Mouse (Mus musculus) adrenal gland, postnatal 25 days (tissue): ENCODE data around the gene Rasl11b. TPM values are rescaled to one million over a fixed set of nuclear protein-coding genes. Genes with fewer than 3 reads are reported as not detected.
A peak's percentile ranks its signal among the peaks of the same experiment; 100 is the strongest.

Source experiments
- DNase-seq: peaks from one replicate; pipeline ENCODE4 v3.0.0; 2021; ENCODE audit warnings: mixed read lengths
- long read RNA-seq: library from polyadenylated mRNA; stranded (forward); transcript quantifications from one replicate; pipeline ENCODE4 v2.0.0, GENCODE M21; 2021
- total RNA-seq: library from RNA; stranded (reverse); gene quantifications from 2 replicates; pipeline ENCODE4 v1.2.3, GENCODE M21; 2021

Rasl11b gene
- 14.7 and 20.1 TPM in 2 replicates for total RNA-seq
- long read RNA-seq, transcript Rasl11b-201 (4 exons, 1,812 nt): major isoform, 11 of 15 reads
- long read RNA-seq, partial matches to known transcripts: 2 of 15 reads
- long read RNA-seq, other reads (novel, unspliced or antisense): 0 of 15 reads

GRCm38 (mm10) chr5:74194841-74195613 is at the start of gene Rasl11b:
TSS of gene Rasl11b (plus strand) at chr5:74195286.
- DNase-seq: peak; percentile 98

- no peak for DNase-seq
Measured at GRCm38 (mm10) chr5:74147631-74148030, 47.5 kb upstream of the Rasl11b start.

- DNase-seq: no peak
Measured at GRCm38 (mm10) chr5:74149975-74150374, 45.1 kb upstream of the Rasl11b start.

GRCm38 (mm10) chr5:74151774-74152173 is 43.3 kb upstream of the Rasl11b start:
- no peak for DNase-seq

DNA sequence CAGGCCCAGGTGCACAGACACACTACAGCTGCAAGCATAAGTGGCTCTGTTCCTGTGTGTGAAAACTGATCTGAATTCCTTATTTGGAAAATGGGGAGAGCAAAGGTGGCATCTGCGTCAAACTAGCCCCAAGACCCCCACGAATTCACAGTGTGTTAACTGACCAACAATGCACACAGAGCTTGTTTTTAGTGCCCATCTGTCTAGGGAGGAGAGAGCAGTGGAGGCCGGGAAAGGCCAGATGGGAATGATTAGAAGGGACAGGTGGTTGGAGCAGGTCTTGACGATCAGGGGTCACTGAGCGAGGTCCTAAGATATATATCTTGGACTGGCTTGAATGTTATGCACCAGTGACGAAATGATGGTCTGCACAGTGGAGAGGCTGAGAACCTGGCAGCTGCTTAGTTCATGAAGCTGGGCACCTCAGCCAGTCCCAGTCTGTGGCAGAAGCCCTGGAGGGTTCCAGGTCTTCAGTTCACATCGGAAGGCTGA is 39.2 kb upstream of the Rasl11b start:
- DNase-seq: no peak

- no peak for DNase-seq
Measured at GRCm38 (mm10) chr5:74158929-74159632, 36.0 kb upstream of the Rasl11b start.

GRCm38 (mm10) chr5:74159906-74160305 is 35.2 kb upstream of the Rasl11b start:
- peak; percentile 11 for DNase-seq

DNA sequence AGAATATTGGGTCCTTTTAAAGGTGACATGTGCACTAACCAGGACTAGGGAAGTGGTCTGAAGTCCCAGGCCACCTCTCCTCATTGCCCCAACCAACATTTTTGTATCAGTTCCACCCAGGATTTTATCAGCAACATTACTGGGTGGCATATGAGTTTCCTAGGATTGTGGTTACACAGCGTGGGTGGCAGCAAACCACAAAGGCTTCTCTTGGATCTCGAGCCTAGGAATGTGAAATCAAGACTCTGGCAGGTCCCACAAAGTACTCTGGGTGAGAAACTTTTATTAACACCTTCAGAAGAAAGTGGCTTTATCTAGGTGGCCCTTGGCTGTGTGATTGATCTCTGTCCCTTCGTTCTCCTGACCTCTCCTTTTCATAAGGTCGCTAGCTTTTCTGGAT is 34.7 kb upstream of the Rasl11b start:
- DNase-seq: no peak

GRCm38 (mm10) chr5:74161297-74161926 is 33.7 kb upstream of the Rasl11b start:
- DNase-seq: peak; percentile 11

- no peak for DNase-seq
Measured at GRCm38 (mm10) chr5:74162013-74162412, 33.1 kb upstream of the Rasl11b start.

- DNase-seq: no peak
Measured at GRCm38 (mm10) chr5:74163141-74163540, 31.9 kb upstream of the Rasl11b start.

GRCm38 (mm10) chr5:74164547-74164946 is 30.5 kb upstream of the Rasl11b start:
- DNase-seq: no peak

GRCm38 (mm10) chr5:74166642-74167041 is 28.4 kb upstream of the Rasl11b start:
- DNase-seq: no peak

DNA sequence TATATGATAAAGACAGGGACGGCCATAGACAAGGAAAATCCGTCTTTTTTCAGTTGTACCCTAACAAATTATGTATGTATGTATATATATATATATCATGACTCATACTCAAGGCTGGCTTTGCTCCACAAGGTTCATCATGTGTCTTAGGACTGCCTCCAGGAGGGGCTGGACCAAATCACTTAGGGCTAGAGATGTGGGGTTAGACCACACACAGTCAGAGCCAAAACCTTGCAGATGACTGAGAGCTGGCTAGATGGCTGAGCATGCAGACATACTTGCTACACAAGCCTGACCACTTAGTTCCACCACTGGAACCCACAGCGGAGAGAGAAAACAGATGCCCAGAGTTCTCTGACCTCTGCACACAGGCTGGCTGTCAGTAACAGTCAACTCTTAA is 27.0 kb upstream of the Rasl11b start:
- no peak for DNase-seq

DNA sequence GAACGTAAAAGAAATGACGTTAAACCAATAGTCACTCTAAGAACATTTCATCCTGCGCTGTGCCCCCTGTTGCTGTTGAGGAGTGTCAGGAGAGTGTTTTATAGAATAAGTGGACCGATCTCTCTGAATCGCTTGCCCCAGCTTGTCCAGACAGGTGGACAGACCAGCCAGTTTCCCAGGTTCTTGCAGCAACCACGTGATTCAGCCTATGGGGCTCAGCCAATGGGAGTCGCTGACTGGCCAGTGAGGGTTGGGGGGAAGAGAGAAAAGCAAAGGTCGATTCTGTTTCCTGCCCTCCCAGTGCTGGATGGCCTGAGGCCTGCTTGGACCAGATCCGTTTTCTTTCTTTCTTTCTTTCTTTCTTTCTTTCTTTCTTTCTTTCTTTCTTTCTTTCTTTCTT is 23.3 kb upstream of the Rasl11b start:
- DNase-seq: no peak

- DNase-seq: peak; percentile 15
Measured at GRCm38 (mm10) chr5:74172208-74172607, 22.9 kb upstream of the Rasl11b start.

- no peak for DNase-seq
Measured at GRCm38 (mm10) chr5:74173162-74173844, 21.8 kb upstream of the Rasl11b start.

DNA sequence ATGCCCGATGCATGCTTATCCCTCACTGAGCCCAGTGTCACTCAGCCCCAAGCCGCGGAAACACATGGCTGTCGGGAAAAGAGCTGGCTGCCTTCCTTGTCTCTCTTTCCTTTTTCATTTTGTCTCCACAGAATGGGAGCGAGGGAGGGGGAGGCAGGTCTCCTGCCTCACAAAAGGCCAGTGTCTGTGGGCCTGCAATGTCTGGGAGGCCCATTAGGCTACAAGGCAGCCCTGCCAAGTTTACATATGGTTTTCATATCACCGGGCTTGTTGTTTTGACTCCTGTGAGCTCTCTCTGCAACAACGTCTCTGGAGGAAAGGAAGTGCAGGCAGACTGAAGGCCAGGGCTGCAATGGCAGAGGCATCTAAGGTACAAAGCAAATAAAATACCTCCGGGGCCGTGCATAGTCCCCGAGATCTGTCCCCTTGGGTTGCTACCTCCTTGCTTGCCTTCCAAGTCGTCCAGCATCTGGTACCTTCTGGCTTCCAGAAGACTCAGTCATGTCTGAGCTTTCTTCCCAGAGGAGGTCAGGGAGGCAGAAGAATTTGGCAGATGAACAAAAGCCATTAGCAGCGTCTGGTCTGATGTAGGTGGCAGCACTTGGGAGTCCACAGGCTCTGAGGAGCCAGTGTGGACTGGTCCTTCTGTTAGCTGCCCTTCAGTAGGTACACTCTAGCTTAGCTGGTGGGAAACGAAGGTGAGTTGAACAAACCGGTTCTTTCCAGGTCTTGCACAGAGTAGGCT is 19.4 kb upstream of the Rasl11b start:
- DNase-seq: no peak

- DNase-seq: no peak
Measured at GRCm38 (mm10) chr5:74180216-74180615, 14.9 kb upstream of the Rasl11b start.

- no peak for DNase-seq
Measured at GRCm38 (mm10) chr5:74183118-74183517, 12.0 kb upstream of the Rasl11b start.

DNA sequence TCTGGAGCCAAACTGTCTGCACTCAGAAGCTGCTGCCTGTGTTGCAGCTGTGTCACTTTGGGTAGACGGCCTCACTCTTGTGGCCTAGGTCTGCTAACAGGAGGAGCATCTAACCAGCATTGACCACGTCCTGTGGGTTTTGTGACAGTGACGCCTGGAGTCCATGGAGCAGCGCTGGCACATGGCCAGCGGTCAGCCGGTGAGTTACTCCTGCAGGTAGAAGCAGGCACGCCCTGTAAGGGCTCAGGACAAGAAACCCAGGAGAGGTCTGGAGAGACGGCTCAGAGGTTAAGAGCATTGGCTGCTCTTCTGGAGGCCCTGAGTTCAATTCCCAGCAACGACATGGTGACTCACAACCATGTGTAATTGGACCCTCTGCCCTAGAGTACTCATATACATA is 10.5 kb upstream of the Rasl11b start:
- DNase-seq: no peak
